Mouse (Mus musculus) heart, embryonic 16.5 days (tissue): ENCODE measurements around the gene Slc35b2. TPM values are rescaled to one million over a fixed set of nuclear protein-coding genes. Genes with fewer than 3 reads are reported as not detected.

Experiments
- ATAC-seq: fragments of 200-750 bp; cut with Nextera tagmentation; replicated peaks from 2 replicates; pipeline ENCODE4 v1.8.0; 2017; ENCODE audit warnings: moderate number of reproducible peaks; ENCODE audit not compliant: insufficient read depth, low FRiP score; ENCODE audit errors: extremely low read depth
- H3K27ac ChIP-seq: fragments of 300-500 bp; sonication (generic); 2 replicates; pipeline ENCODE4 v1.5.1; 2014; ENCODE audit warnings: mild to moderate bottlenecking, low read length, control low read depth, moderate library complexity
- H3K27me3 ChIP-seq: fragments of 300-500 bp; sonication (generic); 2 replicates; pipeline ENCODE4 v1.6.1; 2014; ENCODE audit warnings: low read length, mixed read lengths; ENCODE audit not compliant: control insufficient read depth, insufficient read depth
- H3K36me3 ChIP-seq: fragments of 300-500 bp; sonication (generic); 2 replicates; pipeline ENCODE4 v1.6.1; 2014; ENCODE audit not compliant: control insufficient read depth, insufficient read depth
- H3K4me1 ChIP-seq: fragments of 300-500 bp; sonication (generic); 2 replicates; pipeline ENCODE4 v1.6.1; 2014; ENCODE audit warnings: low read length, mixed read lengths; ENCODE audit not compliant: control insufficient read depth, insufficient read depth
- H3K4me2 ChIP-seq: fragments of 300-500 bp; sonication (generic); 2 replicates; pipeline ENCODE4 v1.6.1; 2014; ENCODE audit warnings: low read depth, mild to moderate bottlenecking, control low read depth, low read length
- H3K4me3 ChIP-seq: fragments of 300-500 bp; sonication (generic); 2 replicates; pipeline ENCODE4 v1.5.1; 2014; ENCODE audit warnings: mild to moderate bottlenecking, control low read depth, low read length
- H3K9ac ChIP-seq: fragments of 300-500 bp; sonication (generic); 2 replicates; pipeline ENCODE4 v1.6.1; 2014; ENCODE audit warnings: low read length, control low read depth
- H3K9me3 ChIP-seq: fragments of 300-500 bp; sonication (generic); replicated peaks from 2 replicates; pipeline ENCODE4 v1.6.1; 2016; ENCODE audit warnings: low read length; ENCODE audit not compliant: control insufficient read depth
- WGBS: fragments of 180-500 bp; shearing (Covaris S2); extraction: QIAGEN DNeasy Blood & Tissue Kit; methylation state at CpG from one replicate; pipeline ENCODE4 v1.1.7; 2014; 5-methylcytosine and 5-hydroxymethylcytosine counted together
- polyA plus RNA-seq: library from polyadenylated mRNA; unstranded; fragments of >200 nt; fragmentation: Nextera tagmentation; extraction: Ambion mirVana; gene quantifications from 2 replicates; pipeline ENCODE4 v1.2.1, GENCODE M21; 2015

The Slc35b2 gene
- polyA plus RNA-seq, 1 experiment from 2014 or later: 89.4 TPM

DNA sequence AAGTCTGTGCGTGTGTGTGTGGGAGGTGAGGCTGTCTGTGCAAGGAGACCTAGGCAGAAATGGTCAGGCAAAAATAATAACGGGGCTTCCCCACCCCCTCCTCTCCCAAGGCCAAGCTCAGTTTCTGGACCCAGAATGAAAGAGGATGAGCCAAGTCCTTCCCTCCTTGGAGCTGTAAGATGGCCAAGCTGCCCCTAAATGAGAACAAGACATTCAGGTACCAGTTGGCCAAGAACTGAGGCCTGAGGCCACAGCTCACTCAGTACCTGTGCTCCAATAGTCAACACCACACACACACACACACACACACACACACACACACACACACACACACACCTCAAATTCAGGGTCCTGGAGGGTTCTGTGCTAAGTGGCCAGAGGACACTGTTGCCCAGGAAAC is 21.0 kb upstream of the Slc35b2 start:
- H3K9me3 ChIP-seq: no peaks in the 10 kb centered on the region
- ATAC-seq: no peak
- no peak overlapping the region for H3K4me2 ChIP-seq
- peaks cover 90% of the 10 kb centered on the region for H3K27me3 ChIP-seq
- no peak overlapping the region for H3K27ac ChIP-seq
- WGBS: 67% methylated on average over 2 of the region's 2 CpGs
- no peak overlapping the region for H3K4me3 ChIP-seq
- no peaks in the 10 kb centered on the region for H3K36me3 ChIP-seq
- no peak overlapping the region for H3K9ac ChIP-seq
- peaks cover 9% of the 10 kb centered on the region for H3K4me1 ChIP-seq

GRCm38 (mm10) chr17:45543115-45543514 is 20.6 kb upstream of the Slc35b2 start:
- no peak overlapping the region for H3K9ac ChIP-seq
- no peak overlapping the region for H3K4me2 ChIP-seq
- WGBS: 29% methylated on average over 1 of the region's 1 CpGs
- peaks cover 91% of the 10 kb centered on the region for H3K27me3 ChIP-seq
- peaks cover 9% of the 10 kb centered on the region for H3K4me1 ChIP-seq
- no peak overlapping the region for H3K27ac ChIP-seq
- H3K4me3 ChIP-seq: no peak overlapping the region
- ATAC-seq: no peak
- H3K9me3 ChIP-seq: no peaks in the 10 kb centered on the region
- H3K36me3 ChIP-seq: no peaks in the 10 kb centered on the region

GRCm38 (mm10) chr17:45544001-45544872 is 19.4 kb upstream of the Slc35b2 start:
- Histone ChIP-seq H3K27ac (no peak overlapping the region), H3K36me3 (no peaks in the 10 kb centered on the region), H3K4me2 (peak overlapping the region; percentile 59), H3K9ac (no peak overlapping the region), H3K4me3 (peak overlapping the region; percentile 31), H3K27me3 (peaks cover 91% of the 10 kb centered on the region), H3K9me3 (no peaks in the 10 kb centered on the region), H3K4me1 (peaks cover 10% of the 10 kb centered on the region)
- WGBS: 10% methylated on average over 24 of the region's 24 CpGs
- no peak for ATAC-seq

- Histone ChIP-seq H3K27ac (no peak overlapping the region), H3K27me3 (peaks cover 85% of the 10 kb centered on the region), H3K9ac (no peak overlapping the region), H3K9me3 (no peaks in the 10 kb centered on the region), H3K4me2 (peak overlapping the region; percentile 59), H3K4me3 (peak overlapping the region; percentile 31), H3K36me3 (no peaks in the 10 kb centered on the region), H3K4me1 (peaks cover 14% of the 10 kb centered on the region)
- 5% methylated on average over 46 of the region's 46 CpGs for WGBS
- no peak for ATAC-seq
Measured at GRCm38 (mm10) chr17:45544873-45545277, 18.8 kb upstream of the Slc35b2 start.

DNA sequence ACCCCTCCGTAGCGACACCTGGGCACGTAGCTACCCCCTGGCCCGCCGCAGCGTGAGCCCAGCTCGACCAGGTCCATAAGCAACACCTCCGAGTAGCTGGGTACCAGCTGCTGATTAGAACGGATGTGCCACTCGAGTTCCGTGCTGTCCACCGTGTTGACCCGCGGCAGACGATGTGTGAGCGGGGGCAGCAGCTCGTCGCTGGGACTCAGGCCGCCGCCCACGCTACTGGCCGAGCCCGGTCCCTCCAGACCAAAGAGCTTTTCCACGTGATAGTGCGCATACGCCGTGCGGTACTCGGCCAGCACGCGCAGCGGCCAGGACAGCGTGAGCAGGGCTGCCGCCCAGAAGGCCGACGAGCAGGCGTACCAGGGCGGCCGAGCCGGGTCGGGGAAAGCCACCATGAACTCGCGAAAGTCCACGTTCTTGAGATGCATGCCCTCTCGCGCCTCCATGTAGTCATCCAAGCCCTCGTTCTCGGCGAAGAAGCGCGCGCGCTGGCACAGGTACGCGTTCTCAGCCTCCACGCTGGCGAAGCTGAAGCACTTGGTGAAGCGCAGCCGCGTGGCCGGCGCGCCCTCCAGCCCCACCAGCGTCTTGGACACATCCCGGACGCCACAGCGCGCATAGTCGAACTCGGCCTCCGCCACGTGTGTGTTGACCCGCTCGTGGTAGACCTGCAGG is 18.3 kb upstream of the Slc35b2 start:
- Histone ChIP-seq H3K27me3 (peaks cover 83% of the 10 kb centered on the region), H3K4me1 (peaks cover 20% of the 10 kb centered on the region), H3K9ac (no peak overlapping the region), H3K4me2 (peak overlapping the region; percentile 59), H3K4me3 (peak overlapping the region; percentile 31), H3K27ac (no peak overlapping the region), H3K36me3 (no peaks in the 10 kb centered on the region), H3K9me3 (no peaks in the 10 kb centered on the region)
- WGBS: 6% methylated on average over 74 of the region's 74 CpGs
- no peak for ATAC-seq

GRCm38 (mm10) chr17:45546941-45547340 is 16.7 kb upstream of the Slc35b2 start:
- Histone ChIP-seq H3K4me2 (no peak overlapping the region), H3K27me3 (peaks cover 74% of the 10 kb centered on the region), H3K27ac (no peak overlapping the region), H3K9ac (no peak overlapping the region), H3K4me3 (no peak overlapping the region), H3K9me3 (no peaks in the 10 kb centered on the region), H3K36me3 (no peaks in the 10 kb centered on the region), H3K4me1 (peaks cover 22% of the 10 kb centered on the region)
- WGBS: 69% methylated on average over 16 of the region's 16 CpGs
- no peak for ATAC-seq

DNA sequence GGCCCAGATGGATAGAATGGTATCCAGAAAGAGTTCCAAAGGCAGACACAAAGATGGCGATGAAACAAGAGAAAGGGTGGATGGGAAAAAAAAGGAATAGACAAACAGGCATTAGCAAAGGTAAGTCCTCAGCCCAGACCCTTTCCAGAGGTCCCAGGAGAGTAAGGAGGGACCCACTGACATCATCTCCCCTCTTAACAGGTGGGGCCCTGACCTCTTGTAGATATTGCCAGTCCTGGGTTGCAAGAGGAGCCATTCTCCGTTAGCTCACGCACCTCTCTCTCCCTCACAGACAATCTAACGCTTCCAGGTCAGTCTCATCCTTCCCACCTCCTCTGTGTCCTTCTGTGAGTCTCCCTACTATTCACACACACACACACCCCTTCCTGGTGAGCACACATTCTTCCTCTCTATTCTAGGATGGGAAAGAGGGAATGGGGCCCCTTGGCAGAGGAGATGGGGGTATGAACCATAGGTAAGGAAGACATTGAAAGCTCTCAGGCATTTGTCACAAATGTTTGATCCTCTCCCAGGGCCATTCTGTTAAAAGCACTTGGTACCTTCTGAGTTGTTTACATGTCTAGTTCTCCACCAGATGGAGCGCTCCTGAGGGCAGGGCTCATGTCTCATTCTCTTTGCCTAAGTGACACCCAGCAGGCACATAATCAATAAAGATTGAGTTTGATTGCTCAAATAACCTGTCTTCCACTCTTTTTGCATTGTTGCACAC is 16.0 kb upstream of the Slc35b2 start:
- no peak overlapping the region for H3K4me3 ChIP-seq
- 70% methylated on average over 5 of the region's 5 CpGs for WGBS

DNA sequence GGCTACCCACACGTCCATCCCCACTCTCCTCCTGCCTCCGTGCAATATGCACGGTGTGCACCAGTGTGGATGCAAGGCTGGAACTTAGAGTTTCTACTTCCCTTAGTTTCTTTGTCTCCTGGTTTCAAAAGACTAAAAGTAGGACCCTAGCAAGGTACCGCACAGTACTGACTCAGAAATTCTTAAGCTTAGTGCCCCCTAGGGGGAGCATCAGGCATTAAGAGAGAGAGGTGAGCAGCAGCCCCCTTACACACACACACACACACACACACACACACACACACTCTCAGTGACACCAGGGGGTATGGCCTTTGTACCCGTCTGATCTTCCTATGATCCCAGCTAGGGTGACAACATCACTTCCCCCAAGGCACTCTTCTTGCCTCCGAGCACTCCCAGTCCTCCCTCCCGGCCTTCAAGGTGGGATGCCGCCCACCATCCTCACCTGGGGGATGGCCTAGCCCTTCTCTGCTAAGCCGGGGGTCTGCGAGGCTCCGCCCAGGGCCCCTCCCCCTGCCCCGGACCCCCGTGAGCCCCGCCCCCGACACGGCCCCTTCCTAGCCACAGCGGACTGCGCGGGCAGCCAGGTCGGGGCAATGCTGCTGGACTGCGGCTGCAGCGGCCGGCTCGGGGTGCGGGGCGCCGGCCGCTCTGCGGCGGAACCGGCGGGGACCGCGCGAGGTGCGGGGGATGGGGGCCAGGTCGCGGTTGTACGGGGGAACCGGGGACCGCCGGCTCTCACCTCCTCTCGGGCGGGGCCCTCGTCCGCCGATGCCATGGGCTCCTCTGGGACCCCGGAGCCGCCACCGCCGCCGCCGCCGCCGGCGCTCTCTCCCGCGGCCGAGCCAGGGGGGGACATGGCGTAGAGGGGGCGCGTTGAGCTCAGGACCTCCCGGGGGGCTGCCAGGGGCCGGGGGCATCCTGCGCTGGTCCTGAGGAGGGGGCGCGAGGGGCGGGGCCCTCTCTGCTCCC is 14.8 kb upstream of the Slc35b2 start:
- ATAC-seq: peak; percentile 15
- Histone ChIP-seq H3K4me3 (peak overlapping the region; percentile 73), H3K9ac (peak overlapping the region; percentile 73), H3K36me3 (no peaks in the 10 kb centered on the region), H3K4me1 (peaks cover 23% of the 10 kb centered on the region), H3K27me3 (peaks cover 62% of the 10 kb centered on the region), H3K27ac (no peak overlapping the region), H3K4me2 (peak overlapping the region; percentile 99), H3K9me3 (no peaks in the 10 kb centered on the region)
- WGBS: 3% methylated on average over 58 of the region's 68 CpGs

More for the DNA sequence above, 16.0 kb upstream of the Slc35b2 start:
- Histone ChIP-seq H3K36me3 (no peaks in the 10 kb centered on the region), H3K27ac (no peak overlapping the region), H3K27me3 (peaks cover 72% of the 10 kb centered on the region), H3K4me1 (peaks cover 23% of the 10 kb centered on the region), H3K9me3 (no peaks in the 10 kb centered on the region), H3K9ac (no peak overlapping the region), H3K4me2 (no peak overlapping the region)
- no peak for ATAC-seq
